Mouse (Mus musculus): ENCODE measurements around the gene Gm8050.
"Not testable (repeated sequence)": the region's sequence is repeated elsewhere in the genome, so short reads cannot be mapped to it uniquely, and the experiment has no call there.

The Gm8050 gene

DNA sequence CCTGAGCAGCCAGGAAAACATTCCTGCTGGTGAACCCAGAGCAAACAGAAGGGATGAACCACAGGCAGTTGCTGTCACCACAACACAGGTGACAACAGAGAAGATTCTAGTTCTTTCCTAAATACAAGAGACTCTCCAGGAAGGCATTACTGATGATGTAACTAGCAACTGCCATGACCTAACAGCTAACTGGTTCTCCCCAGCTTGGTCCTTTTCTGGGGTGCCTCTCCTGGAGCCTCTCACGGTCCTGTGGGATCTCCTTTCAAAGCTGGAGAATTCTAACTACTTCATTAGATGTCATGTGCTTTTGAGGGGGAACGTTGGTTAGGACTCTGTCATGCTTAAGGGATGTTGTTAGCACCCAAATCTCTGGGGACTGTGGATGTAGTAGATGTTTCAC lies at the start of gene Gm8050:
TSS of gene Gm8050 (minus strand) at position 101 of the 400 bp plus-strand sequence.
- DNase-seq = not testable (repeated sequence)

DNA sequence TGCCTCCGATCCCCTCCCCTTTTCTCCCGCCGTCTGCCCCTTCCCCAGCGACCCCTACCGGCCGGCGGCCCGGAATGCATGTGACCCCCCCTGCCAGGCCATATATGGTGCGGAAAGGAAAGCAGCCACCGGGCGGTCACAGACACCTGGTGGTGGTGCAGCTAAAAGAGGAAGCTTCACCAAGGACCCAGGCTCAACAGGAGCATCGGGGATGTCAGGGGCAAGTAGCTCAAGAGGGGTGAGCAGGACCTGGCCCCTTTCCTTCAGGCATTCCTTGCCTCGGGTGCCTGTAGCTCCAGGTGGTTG lies 37.1 kb upstream of the Gm8050 start:
- DNase-seq = peak in 1 of 2 experiments; percentile 4

DNA sequence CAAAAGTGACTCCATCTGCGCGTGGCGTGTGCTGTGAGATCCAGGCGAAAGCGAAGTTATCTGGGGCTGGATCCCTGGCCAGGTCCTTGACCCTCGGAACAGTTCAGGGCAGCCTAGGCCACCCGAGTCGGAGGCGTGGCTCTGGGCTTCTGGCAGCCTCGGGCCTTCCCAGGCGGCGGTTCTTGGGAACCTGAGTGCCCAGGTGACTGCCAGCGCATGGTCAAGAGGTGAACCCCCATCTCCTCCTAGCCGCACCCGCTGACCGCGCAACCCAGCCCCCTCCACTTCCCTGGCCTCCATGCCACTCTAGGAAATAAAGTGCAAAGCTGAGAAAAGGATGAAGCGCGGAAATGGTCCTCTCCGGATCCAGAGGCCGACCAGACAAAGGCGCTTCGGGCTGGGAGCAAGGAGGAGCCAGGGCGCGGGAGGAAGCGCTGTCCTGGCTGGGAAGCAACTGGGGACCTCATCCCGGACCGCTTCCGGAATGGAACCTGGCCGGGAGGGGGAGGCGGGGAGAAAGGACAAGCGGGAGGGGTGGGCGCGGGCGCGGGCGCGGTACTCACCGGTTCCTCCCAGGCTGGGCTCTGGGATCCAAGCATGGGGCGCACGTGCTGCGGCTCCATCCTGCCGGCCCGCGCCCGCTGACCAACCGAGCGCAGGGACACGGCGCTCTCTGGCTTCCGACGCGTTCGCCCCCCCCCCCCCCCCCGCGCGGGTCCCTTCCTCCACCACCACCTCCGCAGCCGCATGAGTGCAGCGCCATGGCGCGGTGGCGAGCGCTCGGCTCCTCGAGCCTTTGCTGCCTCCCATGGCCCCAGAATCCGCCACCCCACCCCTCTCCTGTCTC lies 36.6 kb upstream of the Gm8050 start:
- DNase-seq = peak; percentile 1 to 2

DNA sequence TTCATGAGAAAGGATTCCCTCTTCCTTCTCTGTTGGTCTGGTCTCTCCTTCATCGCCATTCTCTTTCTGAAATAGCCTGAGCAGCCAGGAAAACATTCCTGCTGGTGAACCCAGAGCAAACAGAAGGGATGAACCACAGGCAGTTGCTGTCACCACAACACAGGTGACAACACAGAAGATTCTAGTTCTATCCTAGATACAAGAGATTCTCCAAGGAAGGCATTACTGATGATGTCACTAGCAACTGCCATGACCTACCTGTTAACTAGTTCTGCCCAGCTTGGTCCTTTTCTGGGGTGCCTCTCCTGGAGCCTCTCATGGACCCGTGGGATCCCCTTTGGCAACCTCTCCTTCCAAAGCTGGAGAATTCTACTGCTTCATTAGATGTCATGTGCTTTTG lies 22.2 kb upstream of the Gm8050 start, which contains the start of gene Gm3636:
TSS of gene Gm3636 (minus strand) at position 101 of the 400 bp plus-strand sequence.
- not testable (repeated sequence) for DNase-seq

DNA sequence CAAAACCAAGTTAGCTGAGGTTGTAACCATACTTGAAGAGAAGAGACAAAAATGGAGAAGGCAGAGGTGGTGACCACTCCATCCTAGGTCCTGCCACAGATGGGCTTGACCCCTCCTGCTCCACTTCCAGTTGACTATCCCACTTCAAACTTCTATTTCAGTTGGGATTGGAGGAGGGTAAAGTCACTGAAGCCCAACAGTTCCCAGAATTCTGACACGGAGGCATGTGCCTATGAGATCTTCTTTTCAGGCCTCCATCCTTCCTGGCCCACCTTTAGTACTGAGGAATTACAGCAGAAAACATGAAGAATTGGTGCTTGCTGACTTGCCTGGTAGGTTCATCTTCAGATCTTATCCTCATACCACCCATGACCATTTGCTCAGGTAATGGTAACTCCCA lies 36.0 kb downstream of the Gm8050 start, which contains the start of gene Gm10251:
TSS of gene Gm10251 (minus strand) at position 101 of the 400 bp plus-strand sequence.
- not testable (repeated sequence) for DNase-seq

Data from spleen, adult 18-20 months (tissue).